Mouse (Mus musculus) MEL (cell line): ENCODE measurements at regions not wholly inside any gene's neighbourhood (a gene's known extent, or its start where the extent isn't known, plus 50 kb on each side); places are given as distances from the start of the nearest gene placed in this dataset.

Experiments
- DNase-seq: peaks from one replicate; pipeline ENCODE4 v3.0.0; 2011; ENCODE audit warnings: low read depth, low spot score
- H3K27ac ChIP-seq: 2 replicates; pipeline ENCODE4 v1.5.1; 2012; ENCODE audit warnings: low read depth, mild to moderate bottlenecking, control low read depth, low read length, moderate library complexity; ENCODE audit not compliant: control insufficient read depth
- H3K27me3 ChIP-seq, 2 experiments: fragments of 150-350 bp in 1 of 2; sonication (generic) in 1 of 2; 2 replicates each; pipeline ENCODE4 v1.6.1; 2012; ENCODE audit warnings: low read length in 2 of 2, mild to moderate bottlenecking in 2 of 2, improper control_type of control experiment in 1 of 2, moderate library complexity in 1 of 2; ENCODE audit not compliant: insufficient read depth in 2 of 2, control insufficient read depth in 1 of 2
- H3K36me3 ChIP-seq, 2 experiments: 2 replicates each; pipeline ENCODE4 v1.6.1; 2012 to 2014; ENCODE audit warnings: low read length in 2 of 2, improper control_type of control experiment in 1 of 2, inconsistent platforms in 1 of 2, mild to moderate bottlenecking in 1 of 2; ENCODE audit not compliant: insufficient read depth in 2 of 2, control insufficient read depth in 1 of 2
- H3K4me1 ChIP-seq, 2 experiments: fragments of 150-350 bp in 1 of 2; sonication (generic) in 1 of 2; 2 replicates each; pipeline ENCODE4 v1.6.1; 2012; ENCODE audit warnings: low read length in 2 of 2, improper control_type of control experiment in 1 of 2, mild to moderate bottlenecking in 1 of 2; ENCODE audit not compliant: insufficient read depth in 2 of 2, control insufficient read depth in 1 of 2
- H3K4me3 ChIP-seq, 2 experiments: fragments of 150-350 bp in 1 of 2; sonication (generic) in 1 of 2; 2 replicates each; pipeline ENCODE4 v1.5.1; 2012; ENCODE audit warnings: low read depth in 2 of 2, low read length in 2 of 2, mild to moderate bottlenecking in 2 of 2, moderate library complexity in 2 of 2, control low read depth in 1 of 2, improper control_type of control experiment in 1 of 2; ENCODE audit not compliant: control insufficient read depth in 1 of 2, insufficient read depth in 1 of 2
- H3K79me2 ChIP-seq: 2 replicates; pipeline ENCODE4 v1.6.1; 2012; ENCODE audit warnings: mild to moderate bottlenecking, low read length, moderate library complexity; ENCODE audit not compliant: control insufficient read depth, poor library complexity, insufficient read depth
- H3K9ac ChIP-seq: 2 replicates; pipeline ENCODE4 v1.6.1; 2012; ENCODE audit warnings: low read depth, mild to moderate bottlenecking, control low read depth, low read length, moderate library complexity; ENCODE audit not compliant: control insufficient read depth, poor library complexity, severe bottlenecking
- H3K9me3 ChIP-seq: fragments of 150-350 bp; sonication (generic); replicated peaks from 2 replicates; pipeline ENCODE4 v1.6.1; 2012; ENCODE audit warnings: mild to moderate bottlenecking, low read length, improper control_type of control experiment, moderate library complexity; ENCODE audit not compliant: insufficient read depth
- BHLHE40 ChIP-seq: IDR thresholded peaks from 2 replicates; pipeline ENCODE4 v1.6.1; 2012; ENCODE audit warnings: low read depth, mild to moderate bottlenecking, inconsistent platforms, low read length, improper control_type of control experiment, borderline replicate concordance
- CHD1 ChIP-seq: IDR thresholded peaks from 2 replicates; pipeline ENCODE4 v1.6.1; 2012; ENCODE audit warnings: low read depth, mild to moderate bottlenecking, inconsistent platforms, low read length, improper control_type of control experiment
- CHD2 ChIP-seq: IDR thresholded peaks from 2 replicates; pipeline ENCODE4 v1.6.1; 2011; ENCODE audit warnings: low read length, improper control_type of control experiment
- ELF1 ChIP-seq: IDR thresholded peaks from 2 replicates; pipeline ENCODE4 v1.6.1; 2014; ENCODE audit warnings: low read depth, mild to moderate bottlenecking, inconsistent platforms, low read length, improper control_type of control experiment, moderate library complexity
- EP300 ChIP-seq, 2 experiments: IDR thresholded peaks; 2 replicates each; pipeline ENCODE4 v1.6.1; 2011; ENCODE audit warnings: improper control_type of control experiment in 2 of 2, low read length in 2 of 2, low read depth in 1 of 2, mild to moderate bottlenecking in 1 of 2
- ETS1 ChIP-seq: IDR thresholded peaks from 2 replicates; pipeline ENCODE4 v1.6.1; 2012; ENCODE audit warnings: low read depth, mild to moderate bottlenecking, inconsistent platforms, low read length, improper control_type of control experiment, moderate library complexity
- GABPA ChIP-seq: IDR thresholded peaks from 2 replicates; pipeline ENCODE4 v1.6.1; 2012; ENCODE audit warnings: low read depth, mild to moderate bottlenecking, inconsistent platforms, low read length, improper control_type of control experiment, moderate library complexity
- GATA1 ChIP-seq: IDR thresholded peaks from 2 replicates; pipeline ENCODE4 v1.6.1; 2011; ENCODE audit warnings: low read depth, low read length, improper control_type of control experiment
- MAZ ChIP-seq: IDR thresholded peaks from 2 replicates; pipeline ENCODE4 v1.6.1; 2012; ENCODE audit warnings: low read depth, mild to moderate bottlenecking, inconsistent platforms, low read length, improper control_type of control experiment
- MEF2A ChIP-seq: IDR thresholded peaks from 2 replicates; pipeline ENCODE4 v1.6.1; 2014; ENCODE audit warnings: low read depth, mild to moderate bottlenecking, inconsistent platforms, low read length, improper control_type of control experiment; ENCODE audit not compliant: poor library complexity, insufficient replicate concordance, severe bottlenecking; ENCODE audit errors: extremely low read depth
- NELFE ChIP-seq: IDR thresholded peaks from 2 replicates; pipeline ENCODE4 v1.6.1; 2011; ENCODE audit warnings: low read depth, low read length, improper control_type of control experiment
- NRF1 ChIP-seq: IDR thresholded peaks from 2 replicates; pipeline ENCODE4 v1.6.1; 2014; ENCODE audit warnings: low read depth, mild to moderate bottlenecking, inconsistent platforms, low read length, improper control_type of control experiment, moderate library complexity; ENCODE audit not compliant: poor library complexity, insufficient read depth, severe bottlenecking
- POLR2A ChIP-seq, 2 experiments: IDR thresholded peaks; 2 replicates each; pipeline ENCODE4 v1.6.1; 2011 to 2012; ENCODE audit warnings: low read length in 2 of 2, mild to moderate bottlenecking in 2 of 2, control low read depth in 1 of 2, improper control_type of control experiment in 1 of 2, low read depth in 1 of 2, moderate library complexity in 1 of 2; ENCODE audit not compliant: control insufficient read depth in 1 of 2, insufficient read depth in 1 of 2, poor library complexity in 1 of 2
- POLR2AphosphoS2 ChIP-seq: IDR thresholded peaks from 2 replicates; pipeline ENCODE4 v1.6.1; 2011; ENCODE audit warnings: low read length, improper control_type of control experiment
- POLR2AphosphoS5 ChIP-seq: IDR thresholded peaks from 2 replicates; pipeline ENCODE4 v1.6.1; 2012; ENCODE audit warnings: low read depth, borderline replicate concordance, mild to moderate bottlenecking, inconsistent platforms, low read length, moderate library complexity, mixed read lengths
- TBP ChIP-seq: IDR thresholded peaks from 2 replicates; pipeline ENCODE4 v1.8.0; 2011; ENCODE audit warnings: low read depth, low read length, improper control_type of control experiment
- TCF12 ChIP-seq: IDR thresholded peaks from 2 replicates; pipeline ENCODE4 v1.6.1; 2014; ENCODE audit warnings: low read depth, mild to moderate bottlenecking, inconsistent platforms, low read length, improper control_type of control experiment, moderate library complexity
- USF1 ChIP-seq: IDR thresholded peaks from 2 replicates; pipeline ENCODE4 v1.6.1; 2014; ENCODE audit warnings: low read depth, mild to moderate bottlenecking, inconsistent platforms, low read length, improper control_type of control experiment, moderate library complexity
- ZC3H11A ChIP-seq: IDR thresholded peaks from 2 replicates; pipeline ENCODE4 v1.6.1; 2012; ENCODE audit warnings: low read depth, mild to moderate bottlenecking, inconsistent platforms, low read length, improper control_type of control experiment
- ZKSCAN1 ChIP-seq: IDR thresholded peaks from 2 replicates; pipeline ENCODE4 v1.6.1; 2012; ENCODE audit warnings: low read depth, mild to moderate bottlenecking, inconsistent platforms, low read length, improper control_type of control experiment, moderate library complexity
- ZMIZ1 ChIP-seq: IDR thresholded peaks from 2 replicates; pipeline ENCODE4 v1.6.1; 2012; ENCODE audit warnings: low read depth, mild to moderate bottlenecking, inconsistent platforms, low read length, improper control_type of control experiment, moderate library complexity
- ZNF384 ChIP-seq: IDR thresholded peaks from 2 replicates; pipeline ENCODE4 v1.6.1; 2012; ENCODE audit warnings: low read depth, mild to moderate bottlenecking, inconsistent platforms, low read length, improper control_type of control experiment

GRCm38 (mm10) chr8:104009306-104009705 lies 92.1 kb upstream of the Cdh5 start:
- H3K27me3 ChIP-seq = no peaks in the 10 kb centered on the region
- no peak for DNase-seq
- H3K9me3 ChIP-seq = no peaks in the 10 kb centered on the region
- no peaks in the 10 kb centered on the region for H3K79me2 ChIP-seq
- no peak overlapping the region for H3K27ac ChIP-seq
- no peak overlapping the region for H3K9ac ChIP-seq
- H3K4me3 ChIP-seq = no peak overlapping the region
- no peaks in the 10 kb centered on the region for H3K4me1 ChIP-seq
- H3K36me3 ChIP-seq = no peaks in the 10 kb centered on the region
- TF ChIP-seq MAZ (no peak), GABPA (no peak)
- TF ChIP-seq, all 39 proteins: peak for 0

GRCm38 (mm10) chr8:104022231-104022630 lies 79.2 kb upstream of the Cdh5 start:
- no peaks in the 10 kb centered on the region for H3K36me3 ChIP-seq
- no peak for DNase-seq
- H3K4me3 ChIP-seq = no peak overlapping the region
- TF ChIP-seq ZKSCAN1 (no peak), ZNF384 (no peak)
- H3K27ac ChIP-seq = no peak overlapping the region
- H3K9me3 ChIP-seq = no peaks in the 10 kb centered on the region
- no peaks in the 10 kb centered on the region for H3K79me2 ChIP-seq
- H3K27me3 ChIP-seq = no peaks in the 10 kb centered on the region
- no peaks in the 10 kb centered on the region for H3K4me1 ChIP-seq
- no peak overlapping the region for H3K9ac ChIP-seq

GRCm38 (mm10) chr8:104022691-104023509 lies 78.5 kb upstream of the Cdh5 start:
- no peaks in the 10 kb centered on the region for H3K4me1 ChIP-seq
- H3K27ac ChIP-seq = no peak overlapping the region
- no peaks in the 10 kb centered on the region for H3K9me3 ChIP-seq
- no peak for DNase-seq
- H3K4me3 ChIP-seq = no peak overlapping the region
- TF ChIP-seq NRF1 (no peak), USF1 (no peak), ZMIZ1 (no peak), BHLHE40 (no peak), ETS1 (no peak), MEF2A (no peak), GATA1 (no peak), ZKSCAN1 (no peak), POLR2AphosphoS2 (no peak), EP300 (IDR thresholded peaks at IDR 0.05; ENCODE audit: low read depth in 1 of 2, low read length in 2 of 2) (no peak), ZC3H11A (no peak), ELF1 (no peak), CHD1 (no peak), GABPA (no peak), CHD2 (no peak), TCF12 (no peak), TBP (no peak), POLR2AphosphoS5 (no peak), NELFE (no peak), POLR2A (IDR thresholded peaks at IDR 0.05; ENCODE audit: control insufficient read depth in 1 of 2, insufficient read depth in 1 of 2, low read depth in 1 of 2, low read length in 2 of 2, poor library complexity in 1 of 2) (no peak)
- no peaks in the 10 kb centered on the region for H3K79me2 ChIP-seq
- H3K9ac ChIP-seq = no peak overlapping the region
- H3K27me3 ChIP-seq = no peaks in the 10 kb centered on the region
- no peaks in the 10 kb centered on the region for H3K36me3 ChIP-seq
